Mouse (Mus musculus): ENCODE data around the gene 4930469K13Rik.

- TF ChIP-seq CTCF (IDR thresholded peaks at IDR 0.05; ENCODE audit: extremely low read depth, insufficient read depth, insufficient read length, insufficient replicate concordance) (no peak), POLR2A (IDR thresholded peaks at IDR 0.05; ENCODE audit: low read depth, low read length) (no peak)
These were observed 58.3 kb downstream of the 4930469K13Rik start for GRCm38 (mm10) chr11:34040061-34040460.
